11 mouse cellular contexts compared by ENCODE assay signal in genomic region chrX:57403651-57404050, GRCm38 (mm10). TPM values are rescaled to one million over a fixed set of nuclear protein-coding genes. Genes with fewer than 3 reads are reported as not detected.
A peak's percentile ranks its signal among the peaks of the same experiment; 100 is the strongest.
DNase-seq lines count a peak whose midpoint lies in the region; TF ChIP-seq lines count a peak whose summit lies in the region.
"Had no signal": no experiment of that assay in that cellular context is flagged by ENCODE, and none has a peak within 500 bp of the region (broad histone marks: within the 10 kb centered on the region; RNA-seq: fewer than 3 reads in every experiment).

No protein-coding gene starts in this region.

- no peak overlapping the region for H3K27ac ChIP-seq in left cerebral cortex, adult 2 months
- no peak overlapping the region for H3K27ac ChIP-seq in CH12.LX (ENCODE audit: insufficient read depth, low read depth)

- no peak overlapping the region for H3K4me2 ChIP-seq in CH12.LX (ENCODE audit: insufficient read depth, low read depth, poor library complexity, severe bottlenecking)
- H3K4me2 ChIP-seq: heart, embryonic 11.5 days had no signal

- H3K9ac ChIP-seq in CH12.LX (ENCODE audit: insufficient read depth, low read depth), result no peak overlapping the region

- H3K36me3 ChIP-seq in CH12.LX (replicated peaks in 1 of 2; ENCODE audit: control insufficient read depth in 1 of 2, insufficient read depth in 1 of 2, low read length in 1 of 2), result no peaks in the 10 kb centered on the region

- DNase-seq in left cerebral cortex, adult 2 months (ENCODE audit: extremely low spot score in 1 of 2, low spot score in 2 of 2), result no peak
- no peak for DNase-seq in left cerebral cortex, postnatal 25 days (ENCODE audit: low spot score in 2 of 2)
- DNase-seq in CH12.LX (ENCODE audit: extremely low read depth) (peak; percentile 36), R1 (ENCODE audit: low read depth, low spot score) (peak; percentile 30)
- peak; percentile 29 for DNase-seq in mesoderm, embryonic 11.5 days (ENCODE audit: low read depth, low spot score)
- DNase-seq in right cerebral cortex, postnatal 36 days (ENCODE audit: low spot score in 2 of 2), result no peak
- DNase-seq in adrenal gland, postnatal 4 days (ENCODE audit: low spot score in 2 of 2), result no peak
- DNase-seq: adrenal gland, adult 8-10 months had no signal

- in situ Hi-C loops in CH12.LX (cut with MboI; ENCODE audit: low pct_ligation_motif_present, low pct_unique_long_range_greater_than_20kb, low sequenced_read_pairs), result no loop called here

- TF ChIP-seq CTCF in left cerebral cortex, adult 2 months (IDR thresholded peaks at IDR 0.05), result peak; percentile 48
- TF ChIP-seq CTCF in CH12.LX (conservative IDR thresholded peaks at IDR 0.05 in 1 of 2, IDR thresholded peaks at IDR 0.05 in 1 of 2; ENCODE audit: low read depth in 2 of 2, low read length in 2 of 2), result peak in 1 of 2 experiments; percentile 65; a peak in 2 of 4 replicates

- no peaks in the 10 kb centered on the region for H3K9me3 ChIP-seq in CH12.LX (replicated peaks; ENCODE audit: low read length)

- no peaks in the 10 kb centered on the region for H3K79me2 ChIP-seq in CH12.LX (replicated peaks; ENCODE audit: control insufficient read depth, extremely low read depth, insufficient read depth, poor library complexity, severe bottlenecking)

- dilution Hi-C loops in CH12.LX (cut with MboI; ENCODE audit: extremely low pct_ligation_motif_present, extremely low pct_unique_long_range_greater_than_20kb, low sequenced_read_pairs), result no loop called here

- H3K27me3 ChIP-seq in CH12.LX (replicated peaks), result no peaks in the 10 kb centered on the region

- peak; percentile 62 for TF ChIP-seq RAD21 in CH12.LX (IDR thresholded peaks at IDR 0.05; ENCODE audit: low read depth, low read length)

- H3K4me3 ChIP-seq in left cerebral cortex, adult 2 months, result no peak overlapping the region
- H3K4me3 ChIP-seq in CH12.LX (replicated peaks in 1 of 3; ENCODE audit: low read depth in 2 of 3, low read length in 2 of 3, poor library complexity in 1 of 3), result no peak overlapping the region
- H3K4me3 ChIP-seq: erythroblast, embryonic 14.5 days had no signal

- no peak for TF ChIP-seq EP300 in CH12.LX (IDR thresholded peaks at IDR 0.05; ENCODE audit: low read length)

- intact Hi-C loops in left cerebral cortex, adult 2 months (cut with DNase I), result no loop called here
- intact Hi-C loops in left cerebral cortex, postnatal 25 days (cut with DNase I), result no loop called here

- H3K4me1 ChIP-seq in CH12.LX (ENCODE audit: control insufficient read depth in 1 of 2, insufficient read depth in 2 of 2), result 0 out of 4 replicates have a peak, but pooled peaks cover 0 to 6% of the 10 kb centered on the region in 2 experiments

- TF ChIP-seq POLR2A in CH12.LX (IDR thresholded peaks at IDR 0.05; ENCODE audit: low read depth, low read length), result no peak

TF ChIP-seq in CH12.LX, 34 proteins besides CTCF, POLR2A, EP300 and RAD21:
- TF ChIP-seq ELF1 (IDR thresholded peaks at IDR 0.05; ENCODE audit: low read depth, low read length) (no peak), SMC3 (IDR thresholded peaks at IDR 0.05; ENCODE audit: low read depth, low read length) (peak; percentile 50), ETS1 (conservative IDR thresholded peaks at IDR 0.05; ENCODE audit: low read depth, low read length) (no peak)

RNA-seq across cellular contexts. Expression of gene Gm364, which starts 5.3 kb away (rescaled TPM):
- total RNA-seq in left cerebral cortex, adult 2 months (2021), result not detected
- total RNA-seq in left cerebral cortex, postnatal 25 days (2021), result not detected
- total RNA-seq in CH12.LX (2012; rRNA removed), result not detected in 2 replicates
- total RNA-seq in CH12.LX (2014; rRNA removed), result not detected in 2 replicates
- not detected in 2 replicates for polyA plus RNA-seq in CH12.LX (2012; ENCODE audit: insufficient read length, low read depth)
- total RNA-seq in adrenal gland, postnatal 4 days (2021), result not detected
- total RNA-seq: adrenal gland, adult 8-10 months had no signal
- polyA plus RNA-seq: erythroblast, embryonic 14.5 days; heart, embryonic 11.5 days; liver, embryonic 16.5 days had no signal

RNA-seq across cellular contexts. Expression of gene Rbmx, which starts 10.8 kb away (rescaled TPM):
- total RNA-seq in left cerebral cortex, adult 2 months (2021), result 10 to 100 TPM; 51.2 to 52.4 TPM
- 10 to 100 TPM; 43.1 to 45.5 TPM for total RNA-seq in left cerebral cortex, postnatal 25 days (2021)
- 24.6 and 31.4 TPM in 2 replicates for total RNA-seq in CH12.LX (2012; rRNA removed)
- total RNA-seq in CH12.LX (2014; rRNA removed), result 27.8 and 29.1 TPM in 2 replicates
- 49.9 and 56.3 TPM in 2 replicates for polyA plus RNA-seq in CH12.LX (2012; ENCODE audit: insufficient read length, low read depth)
- total RNA-seq in adrenal gland, postnatal 4 days (2021), result 10 to 100 TPM; 53.4 to 63.8 TPM

Comparison
In these comparisons a context has a peak if more than half of its experiments do, and no peak if none do; other contexts are left out.
1. DNase-seq: peak in CH12.LX (single experiment), R1 (single experiment) and mesoderm, embryonic 11.5 days (single experiment); none in left cerebral cortex, adult 2 months (0 of 2), left cerebral cortex, postnatal 25 days (0 of 2), right cerebral cortex, postnatal 36 days (0 of 2) and adrenal gland, postnatal 4 days (0 of 2).